Mouse (Mus musculus) heart, postnatal 0 days (tissue): ENCODE results near the gene Zfp978.

Experiments used
- CTCF ChIP-seq: IDR thresholded peaks from 2 replicates; pipeline ENCODE4 v1.5.1; 2016; ENCODE audit warnings: antibody characterized with exemption, control low read depth, low read depth
- EP300 ChIP-seq: IDR thresholded peaks from 2 replicates; pipeline ENCODE4 v1.6.1; 2016; ENCODE audit warnings: antibody characterized with exemption, low read depth

DNA sequence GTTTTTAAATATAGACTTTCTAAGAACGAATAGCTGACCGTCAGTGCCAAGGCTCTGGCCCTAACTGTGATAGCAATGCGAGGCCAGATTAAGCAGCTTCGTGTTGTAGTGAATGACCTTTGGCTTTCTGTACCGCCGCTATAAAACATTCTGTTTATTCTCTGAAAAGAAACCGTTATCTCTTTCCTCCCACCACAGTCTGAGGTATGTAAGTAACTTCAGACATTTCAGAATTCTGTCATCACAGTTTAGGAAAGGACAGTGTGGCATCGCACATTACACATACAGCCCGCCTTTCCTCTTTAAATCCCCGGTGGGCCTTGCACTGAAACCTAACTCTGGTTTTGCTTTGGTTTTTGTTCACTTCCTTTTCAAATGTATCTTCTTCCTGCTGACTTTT, 56.8 kb downstream of the Zfp978 start:
- TF ChIP-seq EP300 (no peak), CTCF (no peak)
